Mouse (Mus musculus) midbrain, postnatal 0 days (tissue): ENCODE results near the gene Ap1s1. TPM values are rescaled to one million over a fixed set of nuclear protein-coding genes. Genes with fewer than 3 reads are reported as not detected.

ENCODE experiments used
- ATAC-seq: fragments of 200-750 bp; cut with Nextera tagmentation; 2 replicates; pipeline ENCODE4 v1.8.0; 2017; ENCODE audit warnings: moderate number of reproducible peaks, mild to moderate bottlenecking, moderate TSS enrichment, moderate library complexity; ENCODE audit not compliant: low FRiP score
- DNase-seq: peaks from one replicate; pipeline ENCODE4 v3.0.0-alpha.2; 2015; ENCODE audit warnings: low spot score
- H3K27ac ChIP-seq: fragments of 300-500 bp; sonication (generic); 2 replicates; pipeline ENCODE4 v1.5.1; 2014; ENCODE audit warnings: low read depth, mild to moderate bottlenecking, low read length, mixed read lengths
- H3K27me3 ChIP-seq: fragments of 300-500 bp; sonication (generic); 2 replicates; pipeline ENCODE4 v1.6.1; 2014; ENCODE audit warnings: low read length, control low read depth, mixed read lengths; ENCODE audit not compliant: insufficient read depth
- H3K36me3 ChIP-seq: fragments of 300-500 bp; sonication (generic); 2 replicates; pipeline ENCODE4 v1.6.1; 2014; ENCODE audit warnings: low read length, control low read depth, mixed read lengths; ENCODE audit not compliant: insufficient read depth
- H3K4me1 ChIP-seq: fragments of 300-500 bp; sonication (generic); 2 replicates; pipeline ENCODE4 v1.6.1; 2014; ENCODE audit warnings: mild to moderate bottlenecking, control low read depth, antibody characterized with exemption, low read length, mixed read lengths; ENCODE audit not compliant: insufficient read depth
- H3K4me2 ChIP-seq: fragments of 300-500 bp; sonication (generic); 2 replicates; pipeline ENCODE4 v1.6.1; 2014; ENCODE audit warnings: low read depth, mild to moderate bottlenecking, low read length, mixed read lengths; ENCODE audit not compliant: poor library complexity, severe bottlenecking
- H3K4me3 ChIP-seq: fragments of 300-500 bp; sonication (generic); 2 replicates; pipeline ENCODE4 v1.5.1; 2014; ENCODE audit warnings: low read depth, mild to moderate bottlenecking, low read length, moderate library complexity
- H3K9ac ChIP-seq: fragments of 300-500 bp; sonication (generic); replicated peaks from 2 replicates; pipeline ENCODE4 v1.6.1; 2014; ENCODE audit warnings: mild to moderate bottlenecking, low read length, moderate library complexity, mixed read lengths; ENCODE audit not compliant: poor library complexity, severe bottlenecking
- H3K9me3 ChIP-seq: fragments of 300-500 bp; sonication (generic); 2 replicates; pipeline ENCODE4 v1.6.1; 2016; ENCODE audit warnings: low read length, control low read depth
- CTCF ChIP-seq: IDR thresholded peaks from 2 replicates; pipeline ENCODE4 v1.5.1; 2016; ENCODE audit warnings: antibody characterized with exemption, mild to moderate bottlenecking
- WGBS: fragments of 180-500 bp; shearing (Covaris S2); extraction: QIAGEN DNeasy Blood & Tissue Kit; methylation state at CpG from one replicate; pipeline ENCODE4 v1.1.7; 2014; 5-methylcytosine and 5-hydroxymethylcytosine counted together
- polyA plus RNA-seq: library from polyadenylated mRNA; unstranded; fragments of >200 nt; fragmentation: Nextera tagmentation; extraction: Ambion mirVana; gene quantifications from 2 replicates; pipeline ENCODE4 v1.2.1, GENCODE M21; 2015
- total RNA-seq: library from RNA; depleted of rRNA; stranded (reverse); fragments of >200 nt; gene quantifications from 2 replicates; pipeline ENCODE4 v1.2.3, GENCODE M21; 2014

The Ap1s1 gene
- total and polyA plus RNA-seq, 2 experiments from 2014 or later = 144 to 308 TPM

GRCm38 (mm10) chr5:137062601-137063000 is 16.7 kb upstream of the Ap1s1 start:
- ATAC-seq = no peak
- no peaks in the 10 kb centered on the region for H3K36me3 ChIP-seq
- H3K4me2 ChIP-seq = no peak overlapping the region
- no peak for DNase-seq
- no peak overlapping the region for H3K27ac ChIP-seq
- no peaks in the 10 kb centered on the region for H3K27me3 ChIP-seq
- H3K4me3 ChIP-seq = no peak overlapping the region
- 89% methylated on average over 5 of the region's 5 CpGs for WGBS
- no peaks in the 10 kb centered on the region for H3K4me1 ChIP-seq
- H3K9me3 ChIP-seq = no peaks in the 10 kb centered on the region
- H3K9ac ChIP-seq = no peak overlapping the region
- TF ChIP-seq CTCF = no peak

- H3K36me3 ChIP-seq = no peaks in the 10 kb centered on the region
- WGBS = 26% methylated on average over 10 of the region's 12 CpGs
- DNase-seq (no peak), ATAC-seq (no peak)
- H3K4me3 ChIP-seq = no peak overlapping the region
- H3K27ac ChIP-seq = no peak overlapping the region
- H3K9ac ChIP-seq = no peak overlapping the region
- H3K4me1 ChIP-seq = no peaks in the 10 kb centered on the region
- no peak overlapping the region for H3K4me2 ChIP-seq
- TF ChIP-seq CTCF = peak; percentile 51
- no peaks in the 10 kb centered on the region for H3K9me3 ChIP-seq
- no peaks in the 10 kb centered on the region for H3K27me3 ChIP-seq
Observed at GRCm38 (mm10) chr5:137061809-137062481, 16.0 kb upstream of the Ap1s1 start.

GRCm38 (mm10) chr5:137054873-137055272 is 8.9 kb upstream of the Ap1s1 start:
- no peaks in the 10 kb centered on the region for H3K9me3 ChIP-seq
- H3K27ac ChIP-seq = no peak overlapping the region
- WGBS = 85% methylated on average over 5 of the region's 5 CpGs
- no peaks in the 10 kb centered on the region for H3K36me3 ChIP-seq
- no peak for ATAC-seq
- no peaks in the 10 kb centered on the region for H3K27me3 ChIP-seq
- H3K9ac ChIP-seq = no peak overlapping the region
- no peak overlapping the region for H3K4me3 ChIP-seq
- DNase-seq = no peak
- H3K4me2 ChIP-seq = no peak overlapping the region
- no peak for TF ChIP-seq CTCF
- H3K4me1 ChIP-seq = no peaks in the 10 kb centered on the region; the same call in 1 of the 2 replicates

GRCm38 (mm10) chr5:137054299-137054698 is 8.4 kb upstream of the Ap1s1 start:
- Histone ChIP-seq H3K9ac (no peak overlapping the region), H3K27ac (no peak overlapping the region), H3K4me2 (no peak overlapping the region), H3K27me3 (no peaks in the 10 kb centered on the region), H3K4me1 (no peaks in the 10 kb centered on the region; the same call in 1 of the 2 replicates), H3K4me3 (no peak overlapping the region), H3K9me3 (no peaks in the 10 kb centered on the region), H3K36me3 (no peaks in the 10 kb centered on the region)
- WGBS = 88% methylated on average over 7 of the region's 7 CpGs
- TF ChIP-seq CTCF = no peak
- ATAC-seq (no peak), DNase-seq (no peak)

- WGBS = 88% methylated on average over 5 of the region's 5 CpGs
- H3K9ac ChIP-seq = no peak overlapping the region
- no peak for ATAC-seq
- H3K27me3 ChIP-seq = no peaks in the 10 kb centered on the region
- no peak overlapping the region for H3K4me2 ChIP-seq
- H3K9me3 ChIP-seq = no peaks in the 10 kb centered on the region
- no peak for TF ChIP-seq CTCF
- H3K36me3 ChIP-seq = no peaks in the 10 kb centered on the region
- H3K27ac ChIP-seq = no peak overlapping the region
- H3K4me1 ChIP-seq = no peaks in the 10 kb centered on the region; the same call in 1 of the 2 replicates
- no peak overlapping the region for H3K4me3 ChIP-seq
- DNase-seq = no peak
Observed at GRCm38 (mm10) chr5:137051914-137052505, 6.1 kb upstream of the Ap1s1 start.

- WGBS = 62% methylated on average over 6 of the region's 6 CpGs
- Histone ChIP-seq H3K4me2 (no peak overlapping the region), H3K4me1 (peaks cover 4% of the 10 kb centered on the region; the same call in 1 of the 2 replicates), H3K4me3 (no peak overlapping the region), H3K9ac (no peak overlapping the region), H3K9me3 (no peaks in the 10 kb centered on the region), H3K27me3 (no peaks in the 10 kb centered on the region), H3K36me3 (no peaks in the 10 kb centered on the region), H3K27ac (no peak overlapping the region)
- no peak for TF ChIP-seq CTCF
- DNase-seq (no peak), ATAC-seq (no peak)
Observed at GRCm38 (mm10) chr5:137051125-137051524, 5.2 kb upstream of the Ap1s1 start.
